Mouse (Mus musculus) kidney, adult 11 months (tissue): ENCODE measurements around the gene Sash1.
A peak's percentile ranks its signal among the peaks of the same experiment; 100 is the strongest.
"Not testable (repeated sequence)": the region's sequence is repeated elsewhere in the genome, so short reads cannot be mapped to it uniquely, and the experiment has no call there.

Experiments
- DNase-seq: peaks from one replicate; pipeline ENCODE4 v3.0.0; 2022

Sash1 gene

GRCm38 (mm10) chr10:8749537-8749936 lies 136.3 kb downstream of the Sash1 start:
- DNase-seq, result no peak

GRCm38 (mm10) chr10:8747450-8748212 lies 138.2 kb downstream of the Sash1 start:
- DNase-seq, result no peak

- DNase-seq, result no peak
Measured at GRCm38 (mm10) chr10:8746082-8746696, 139.7 kb downstream of the Sash1 start.

- peak; percentile 30 for DNase-seq
Measured at GRCm38 (mm10) chr10:8742872-8743271, 143.0 kb downstream of the Sash1 start.

GRCm38 (mm10) chr10:8741505-8741904 lies 144.4 kb downstream of the Sash1 start:
- DNase-seq, result no peak

- DNase-seq, result no peak
Measured at GRCm38 (mm10) chr10:8740797-8741196, 145.1 kb downstream of the Sash1 start.

GRCm38 (mm10) chr10:8729387-8730337 lies 156.2 kb downstream of the Sash1 start:
- DNase-seq, result no peak

GRCm38 (mm10) chr10:8719345-8719744 lies 166.5 kb downstream of the Sash1 start:
- no peak for DNase-seq

- DNase-seq, result no peak
Measured at GRCm38 (mm10) chr10:8718831-8719230, 167.0 kb downstream of the Sash1 start.

GRCm38 (mm10) chr10:8717171-8717570 lies 168.7 kb downstream of the Sash1 start:
- no peak for DNase-seq

- DNase-seq, result peak; percentile 44
Measured at GRCm38 (mm10) chr10:8715679-8716284, 170.1 kb downstream of the Sash1 start.

- DNase-seq, result not testable (repeated sequence)
Measured at GRCm38 (mm10) chr10:8696636-8697035, 189.2 kb downstream of the Sash1 start.

- DNase-seq, result no peak
Measured at GRCm38 (mm10) chr10:8693996-8694500, 191.8 kb downstream of the Sash1 start.

- DNase-seq, result no peak
Measured at GRCm38 (mm10) chr10:8693561-8693960, 192.3 kb downstream of the Sash1 start.

GRCm38 (mm10) chr10:8692531-8692930 lies 193.3 kb downstream of the Sash1 start:
- DNase-seq, result no peak

GRCm38 (mm10) chr10:8686219-8686618 lies 199.7 kb downstream of the Sash1 start:
- no peak for DNase-seq

- no peak for DNase-seq
Measured at GRCm38 (mm10) chr10:8685269-8685668, 200.6 kb downstream of the Sash1 start.

GRCm38 (mm10) chr10:8682900-8683299 lies 203.0 kb downstream of the Sash1 start:
- DNase-seq, result peak; percentile 6

- DNase-seq, result no peak
Measured at GRCm38 (mm10) chr10:8682341-8682740, 203.5 kb downstream of the Sash1 start.

GRCm38 (mm10) chr10:8676722-8677121 lies 209.1 kb downstream of the Sash1 start:
- no peak for DNase-seq
